Mouse (Mus musculus) testis, adult 2 months (tissue): ENCODE measurements around the gene Wfdc6b.

Experiments used
- CTCF ChIP-seq: fragments of 200-500 bp; IDR thresholded peaks from 2 replicates; pipeline ENCODE4 v1.5.1; 2012; ENCODE audit warnings: low read depth, mild to moderate bottlenecking, inconsistent platforms, low read length, moderate library complexity; ENCODE audit not compliant: control insufficient read depth, insufficient read depth, insufficient replicate concordance
- POLR2A ChIP-seq: fragments of 200-500 bp; IDR thresholded peaks from 2 replicates; pipeline ENCODE4 v1.6.1; 2012; ENCODE audit warnings: low read depth, mild to moderate bottlenecking, inconsistent platforms, low read length, moderate library complexity; ENCODE audit not compliant: control insufficient read depth

DNA sequence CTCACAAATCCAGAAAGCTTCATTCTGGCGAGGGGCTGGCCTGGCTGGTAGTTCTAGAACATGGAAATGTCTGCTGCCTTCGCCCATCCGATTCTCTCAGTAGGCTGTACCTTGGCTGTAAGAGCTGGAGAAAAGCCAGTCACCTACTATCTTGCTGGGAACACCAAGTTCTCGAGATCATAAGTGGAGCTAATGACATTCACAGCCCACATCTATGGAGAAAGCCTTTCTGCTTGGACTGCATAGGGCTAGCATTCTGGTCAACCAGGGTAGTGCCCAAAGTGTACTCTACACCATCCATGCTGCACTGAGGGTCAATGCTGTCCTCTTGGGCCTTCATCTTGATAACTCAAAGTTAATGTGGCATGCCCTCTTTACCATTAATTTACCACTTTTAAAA is 19.8 kb upstream of the Wfdc6b start, which contains the start of gene Eppin:
- TF ChIP-seq POLR2A (no peak), CTCF (no peak)
